Mouse (Mus musculus): ENCODE measurements around the gene Cdsn. TPM values are rescaled to one million over a fixed set of nuclear protein-coding genes. Genes with fewer than 3 reads are reported as not detected.
"Not testable (repeated sequence)": the region's sequence is repeated elsewhere in the genome, so short reads cannot be mapped to it uniquely, and the experiment has no call there.

Cdsn gene
- 8.6 TPM for polyA plus RNA-seq (2021)

DNA sequence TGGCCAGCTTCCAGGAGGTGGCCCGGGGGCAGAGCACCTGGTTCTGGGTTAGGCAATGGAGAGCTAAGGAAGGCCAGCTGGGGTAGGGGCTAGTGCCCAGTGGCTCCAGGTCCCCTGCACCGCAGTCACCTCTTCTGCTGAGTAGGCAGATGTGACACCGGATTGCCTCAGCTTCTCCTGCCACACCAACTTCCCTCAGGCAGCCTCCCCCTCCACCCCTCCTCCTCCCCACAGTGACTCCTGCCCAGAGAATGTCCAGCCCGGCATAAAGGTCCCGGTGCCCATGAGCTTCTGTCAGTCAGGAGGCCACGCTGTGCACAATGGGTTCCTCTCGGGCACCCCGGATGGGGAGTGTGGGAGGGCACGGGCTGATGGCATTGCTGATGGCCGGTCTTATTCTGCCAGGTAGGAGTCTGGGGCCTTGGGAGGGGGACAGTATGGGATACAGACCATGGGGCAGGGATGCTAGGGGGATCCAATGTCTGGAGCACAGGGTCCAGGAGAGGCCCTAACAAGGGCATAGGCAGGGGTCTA lies at the start of gene Cdsn:
Gene Cdsn, plus strand, starts transcription at position 248 of the 534 bp plus-strand sequence.
- DNase-seq (ENCODE audit: low read depth, low spot score) = no peak
- in situ Hi-C loops (cut with MboI; ENCODE audit: low pct_unique_long_range_greater_than_20kb) = no loop called here
- H3K27me3 ChIP-seq = no peaks in the 10 kb centered on the region
- ATAC-seq = peak; percentile 33
- TF ChIP-seq CTCF (IDR thresholded peaks at IDR 0.05) = no peak
- CTCF ChIA-PET = interaction anchor here (1.1 to 2.6 kb wide), 5 partner anchors 8 to 36 kb away, joined by 3 to 7 read pairs (median 4); no protein-coding TSS in a partner anchor
- POLR2A ChIA-PET = interaction anchor here (0.9 kb wide), 1 partner anchor 318 kb away, joined by 3 read pairs; no protein-coding TSS in a partner anchor

DNA sequence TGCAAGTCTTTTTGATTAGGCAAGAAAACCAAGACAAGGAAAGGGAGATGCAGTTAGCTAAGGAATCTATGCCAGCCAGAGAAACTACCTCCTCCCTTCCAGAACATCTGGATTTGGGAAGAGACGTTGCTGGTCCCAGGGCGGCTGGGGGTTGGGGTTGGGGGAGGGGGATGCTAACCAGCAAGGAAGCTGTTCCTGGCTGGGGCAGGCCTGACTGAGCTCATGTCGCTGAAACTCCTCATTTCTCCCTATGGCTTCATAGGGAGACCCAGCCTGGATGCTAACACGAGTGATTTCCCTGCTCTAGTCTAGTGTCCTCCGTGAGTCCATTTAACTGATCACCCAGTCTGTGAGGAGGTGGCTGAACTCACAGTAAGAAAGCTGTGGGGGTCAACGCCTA lies 49.7 kb upstream of the Cdsn start:
- no peak for DNase-seq (ENCODE audit: low read depth, low spot score)
- no peak for ATAC-seq
- no peaks in the 10 kb centered on the region for H3K27me3 ChIP-seq
- ChIA-PET CTCF (no interaction called here), POLR2A (interaction anchor here (0.6 kb wide), 1 partner anchor 13 kb away, joined by 7 read pairs; no protein-coding TSS in a partner anchor)
- no peak for TF ChIP-seq CTCF (IDR thresholded peaks at IDR 0.05)
- in situ Hi-C loops (cut with MboI; ENCODE audit: low pct_unique_long_range_greater_than_20kb) = no loop called here

DNA sequence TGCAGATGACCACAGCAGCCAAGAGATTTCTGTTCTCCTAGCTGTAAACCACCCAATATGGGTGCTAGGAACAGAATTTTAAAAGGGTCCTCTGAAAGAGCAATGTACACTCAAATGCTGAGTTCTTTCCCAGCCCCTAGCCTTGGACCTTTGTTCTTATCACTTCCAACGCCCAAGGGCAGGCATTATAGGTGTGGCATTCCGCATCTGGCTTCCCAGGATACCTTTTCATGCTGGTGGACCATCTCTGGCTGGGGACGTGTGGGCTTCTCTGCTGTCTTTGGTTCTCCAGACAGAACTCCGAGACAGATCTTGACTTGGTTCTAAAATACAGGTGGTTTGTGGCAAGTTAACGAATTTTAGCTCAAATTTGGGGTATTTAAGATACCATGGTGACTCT lies 49.2 kb upstream of the Cdsn start:
- ChIA-PET POLR2A (no interaction called here), CTCF (no interaction called here)
- in situ Hi-C loops (cut with MboI; ENCODE audit: low pct_unique_long_range_greater_than_20kb) = no loop called here
- ATAC-seq = no peak
- no peak for TF ChIP-seq CTCF (IDR thresholded peaks at IDR 0.05)
- no peaks in the 10 kb centered on the region for H3K27me3 ChIP-seq
- no peak for DNase-seq (ENCODE audit: low read depth, low spot score)

GRCm38 (mm10) chr17:35503849-35504248 lies 48.1 kb upstream of the Cdsn start:
- H3K27me3 ChIP-seq = no peaks in the 10 kb centered on the region
- CTCF ChIA-PET = no interaction called here
- DNase-seq (ENCODE audit: low read depth, low spot score) (no peak), ATAC-seq (no peak)
- no peak for TF ChIP-seq CTCF (IDR thresholded peaks at IDR 0.05)
- POLR2A ChIA-PET = no interaction called here
- in situ Hi-C loops (cut with MboI; ENCODE audit: low pct_unique_long_range_greater_than_20kb) = no loop called here

DNA sequence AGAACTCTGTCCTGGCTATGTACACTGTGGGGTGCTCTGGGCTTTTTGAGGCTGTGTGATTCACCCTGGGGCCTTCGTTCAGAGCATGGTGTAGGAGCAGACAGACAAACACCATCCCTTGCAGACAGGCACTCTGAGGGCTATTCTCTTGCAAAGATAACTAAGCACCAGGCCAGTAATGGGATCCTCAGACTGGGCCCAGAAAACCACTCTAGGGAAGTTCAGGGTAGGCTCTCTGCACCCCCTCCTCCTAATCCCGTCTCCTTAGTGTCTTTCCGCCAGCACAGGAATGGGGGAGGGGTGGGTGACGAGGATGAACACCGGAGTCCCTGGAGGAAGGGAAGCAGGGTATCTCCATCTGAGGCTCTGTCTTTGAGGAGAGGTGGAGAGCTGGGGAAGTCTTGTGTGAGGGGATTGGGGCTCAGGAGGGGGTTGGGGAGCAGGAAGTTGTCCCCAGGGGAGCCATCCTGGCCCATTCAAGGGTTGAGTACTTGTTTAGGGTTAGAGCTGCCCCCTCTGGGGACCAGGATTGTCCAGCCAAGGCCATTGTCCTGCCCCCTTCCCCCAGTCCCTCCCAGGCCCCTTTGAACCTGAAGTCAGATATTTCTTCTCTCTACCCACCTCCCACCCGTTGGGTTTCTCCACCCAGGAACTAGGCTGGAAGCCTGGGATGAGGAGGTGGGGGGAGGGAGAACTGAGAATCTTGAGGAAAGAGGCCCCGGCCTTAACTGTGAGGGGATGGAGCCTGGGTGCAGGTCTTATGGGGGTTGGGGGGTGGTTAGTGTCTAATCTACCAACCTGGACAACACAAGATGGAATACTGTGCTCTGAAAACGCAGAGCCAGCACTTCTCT lies 47.1 kb upstream of the Cdsn start:
- TF ChIP-seq CTCF (IDR thresholded peaks at IDR 0.05) = no peak
- no peaks in the 10 kb centered on the region for H3K27me3 ChIP-seq
- no peak for DNase-seq (ENCODE audit: low read depth, low spot score)
- ChIA-PET POLR2A (no interaction called here), CTCF (no interaction called here)
- in situ Hi-C loops (cut with MboI; ENCODE audit: low pct_unique_long_range_greater_than_20kb) = no loop called here
- no peak for ATAC-seq

DNA sequence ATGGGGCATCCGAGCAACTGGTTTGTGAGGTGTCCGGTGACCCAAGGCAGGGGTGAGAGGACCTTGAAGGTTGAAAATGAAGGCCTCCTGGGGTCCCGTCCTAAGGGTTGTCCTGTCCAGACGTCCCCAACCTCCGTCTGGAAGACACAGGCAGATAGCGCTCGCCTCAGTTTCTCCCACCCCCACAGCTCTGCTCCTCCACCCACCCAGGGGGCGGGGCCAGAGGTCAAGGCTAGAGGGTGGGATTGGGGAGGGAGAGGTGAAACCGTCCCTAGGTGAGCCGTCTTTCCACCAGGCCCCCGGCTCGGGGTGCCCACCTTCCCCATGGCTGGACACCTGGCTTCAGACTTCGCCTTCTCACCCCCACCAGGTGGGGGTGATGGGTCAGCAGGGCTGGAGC lies 46.2 kb upstream of the Cdsn start, which contains the start of gene Pou5f1:
Gene Pou5f1, plus strand, starts transcription at position 243 of the 400 bp plus-strand sequence.
- DNase-seq (ENCODE audit: low read depth, low spot score) (no peak), ATAC-seq (no peak)
- ChIA-PET CTCF (no interaction called here), POLR2A (no interaction called here)
- no peaks in the 10 kb centered on the region for H3K27me3 ChIP-seq
- in situ Hi-C loops (cut with MboI; ENCODE audit: low pct_unique_long_range_greater_than_20kb) = no loop called here
- no peak for TF ChIP-seq CTCF (IDR thresholded peaks at IDR 0.05)

- TF ChIP-seq CTCF (IDR thresholded peaks at IDR 0.05) = no peak
- H3K27me3 ChIP-seq = no peaks in the 10 kb centered on the region
- DNase-seq (ENCODE audit: low read depth, low spot score) (no peak), ATAC-seq (no peak)
- ChIA-PET CTCF (no interaction called here), POLR2A (no interaction called here)
- in situ Hi-C loops (cut with MboI; ENCODE audit: low pct_unique_long_range_greater_than_20kb) = no loop called here
Measured at GRCm38 (mm10) chr17:35506881-35507280, 45.0 kb upstream of the Cdsn start.

- TF ChIP-seq CTCF (IDR thresholded peaks at IDR 0.05) = no peak
- no peaks in the 10 kb centered on the region for H3K27me3 ChIP-seq
- ATAC-seq (no peak), DNase-seq (ENCODE audit: low read depth, low spot score) (no peak)
- CTCF ChIA-PET = no interaction called here
- in situ Hi-C loops (cut with MboI; ENCODE audit: low pct_unique_long_range_greater_than_20kb) = no loop called here
- POLR2A ChIA-PET = no interaction called here
Measured at GRCm38 (mm10) chr17:35507556-35508260, 44.2 kb upstream of the Cdsn start.

DNA sequence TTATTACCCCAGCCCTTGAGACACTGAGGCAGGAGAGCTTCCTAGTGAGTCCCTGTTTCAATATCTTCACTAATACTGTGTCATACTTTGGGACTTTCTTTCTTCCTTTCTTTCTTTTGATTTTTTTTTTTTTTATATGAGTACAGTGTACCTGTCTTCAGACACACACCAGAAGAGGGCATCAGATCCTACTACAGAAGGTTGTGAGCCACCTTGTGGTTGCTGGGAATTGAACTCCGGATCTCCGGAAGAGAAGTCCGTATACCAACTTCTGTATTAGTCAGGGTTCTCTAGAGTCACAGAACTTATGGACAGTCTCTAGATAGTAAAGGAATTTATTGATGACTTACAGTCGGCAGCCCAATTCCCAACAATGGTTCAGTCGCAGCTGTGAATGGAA lies 43.6 kb upstream of the Cdsn start:
- CTCF ChIA-PET; H3K27me3 ChIP-seq; ATAC-seq; in situ Hi-C loops (cut with MboI; ENCODE audit: low pct_unique_long_range_greater_than_20kb); DNase-seq (ENCODE audit: low read depth, low spot score); POLR2A ChIA-PET: not testable (repeated sequence)

GRCm38 (mm10) chr17:35509284-35509683 lies 42.6 kb upstream of the Cdsn start:
- POLR2A ChIA-PET = no interaction called here
- in situ Hi-C loops (cut with MboI; ENCODE audit: low pct_unique_long_range_greater_than_20kb) = no loop called here
- ATAC-seq = no peak

More at GRCm38 (mm10) chr17:35509284-35509683, 42.6 kb upstream of the Cdsn start:
- CTCF ChIA-PET = no interaction called here
- no peak for DNase-seq (ENCODE audit: low read depth, low spot score)
- no peaks in the 10 kb centered on the region for H3K27me3 ChIP-seq
- no peak for TF ChIP-seq CTCF (IDR thresholded peaks at IDR 0.05)

All from Patski (cell line).